Mouse (Mus musculus) hindbrain, embryonic 11.5 days (tissue): ENCODE results near the gene Car5b. TPM values are rescaled to one million over a fixed set of nuclear protein-coding genes. Genes with fewer than 3 reads are reported as not detected.

Experiments used
- ATAC-seq: fragments of 200-750 bp; cut with Nextera tagmentation; 2 replicates; pipeline ENCODE4 v1.8.0; 2017; ENCODE audit warnings: mild to moderate bottlenecking, moderate TSS enrichment, moderate library complexity; ENCODE audit not compliant: low FRiP score
- DNase-seq: peaks from one replicate; pipeline ENCODE4 v3.0.0-alpha.2; 2015; ENCODE audit warnings: low spot score
- H3K27ac ChIP-seq: fragments of 300-500 bp; sonication (generic); 2 replicates; pipeline ENCODE4 v1.5.1; 2014; ENCODE audit warnings: mild to moderate bottlenecking, low read depth, low read length
- H3K27me3 ChIP-seq: fragments of 300-500 bp; sonication (generic); 2 replicates; pipeline ENCODE4 v1.6.1; 2014; ENCODE audit warnings: mild to moderate bottlenecking, low read length, moderate library complexity, mixed read lengths; ENCODE audit not compliant: control insufficient read depth, insufficient read depth
- H3K36me3 ChIP-seq: fragments of 300-500 bp; sonication (generic); 2 replicates; pipeline ENCODE4 v1.6.1; 2014; ENCODE audit warnings: mild to moderate bottlenecking, low read length, moderate library complexity, mixed read lengths; ENCODE audit not compliant: control insufficient read depth, insufficient read depth
- H3K4me1 ChIP-seq: fragments of 300-500 bp; sonication (generic); replicated peaks from 2 replicates; pipeline ENCODE4 v1.6.1; 2014; ENCODE audit warnings: low read length, mixed read lengths; ENCODE audit not compliant: control insufficient read depth, insufficient read depth
- H3K4me2 ChIP-seq: fragments of 300-500 bp; sonication (generic); replicated peaks from 2 replicates; pipeline ENCODE4 v1.6.1; 2014; ENCODE audit warnings: mild to moderate bottlenecking, low read depth, low read length
- H3K4me3 ChIP-seq: fragments of 300-500 bp; sonication (generic); 2 replicates; pipeline ENCODE4 v1.5.1; 2014; ENCODE audit warnings: low read depth, low read length
- H3K9ac ChIP-seq: fragments of 300-500 bp; sonication (generic); 2 replicates; pipeline ENCODE4 v1.6.1; 2014; ENCODE audit warnings: low read depth, low read length
- H3K9me3 ChIP-seq: fragments of 300-500 bp; sonication (generic); 2 replicates; pipeline ENCODE4 v1.6.1; 2016; ENCODE audit warnings: low read length; ENCODE audit not compliant: control insufficient read depth
- WGBS: fragments of 180-500 bp; shearing (Covaris S2); extraction: QIAGEN DNeasy Blood & Tissue Kit; methylation state at CpG from one replicate; pipeline ENCODE4 v1.1.7; 2014; 5-methylcytosine and 5-hydroxymethylcytosine counted together
- polyA plus RNA-seq: library from polyadenylated mRNA; unstranded; fragments of >200 nt; fragmentation: Nextera tagmentation; extraction: Ambion mirVana; gene quantifications from 2 replicates; pipeline ENCODE4 v1.2.1, GENCODE M21; 2014

Car5b gene
- polyA plus RNA-seq, 1 experiment from 2014 or later, result 0.23 TPM

DNA sequence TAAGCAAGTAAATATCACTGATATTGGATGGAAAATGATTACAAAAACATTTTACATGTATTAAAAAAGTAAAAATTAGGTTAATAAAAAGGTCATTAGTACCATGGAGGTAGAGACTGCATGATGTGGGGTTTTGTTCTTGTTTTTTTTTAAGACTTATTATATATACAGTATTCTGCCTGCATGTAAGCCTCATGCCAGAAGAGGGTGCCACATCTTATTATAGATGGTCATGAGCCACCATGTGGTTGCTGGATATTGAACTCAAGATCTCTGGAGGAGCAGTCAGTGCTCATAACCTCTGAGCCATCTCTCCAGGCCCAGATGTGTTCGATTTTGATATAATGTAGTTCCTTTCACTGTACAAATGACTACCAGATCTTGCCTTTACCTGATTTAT is 27.9 kb downstream of the Car5b start:
- H3K36me3 ChIP-seq, result no peaks in the 10 kb centered on the region
- H3K4me1 ChIP-seq, result no peaks in the 10 kb centered on the region
- H3K27ac ChIP-seq, result no peak overlapping the region
- peaks cover 2% of the 10 kb centered on the region; the same call in 1 of the 2 replicates for H3K27me3 ChIP-seq
- no peak overlapping the region for H3K9ac ChIP-seq
- ATAC-seq (no peak), DNase-seq (no peak)
- no peak overlapping the region for H3K4me2 ChIP-seq
- WGBS, result 87% methylated on average over 1 of the region's 1 CpGs
- H3K9me3 ChIP-seq, result no peaks in the 10 kb centered on the region
- no peak overlapping the region for H3K4me3 ChIP-seq

- Histone ChIP-seq H3K9ac (no peak overlapping the region), H3K36me3 (no peaks in the 10 kb centered on the region), H3K4me2 (no peak overlapping the region), H3K27me3 (peaks cover 2% of the 10 kb centered on the region; the same call in 1 of the 2 replicates), H3K4me3 (no peak overlapping the region), H3K9me3 (no peaks in the 10 kb centered on the region), H3K27ac (no peak overlapping the region), H3K4me1 (no peaks in the 10 kb centered on the region)
- WGBS, result 87% methylated on average over 3 of the region's 3 CpGs
- DNase-seq (no peak), ATAC-seq (no peak)
Measured at GRCm38 (mm10) chrX:163996754-163997153, 31.0 kb downstream of the Car5b start.

DNA sequence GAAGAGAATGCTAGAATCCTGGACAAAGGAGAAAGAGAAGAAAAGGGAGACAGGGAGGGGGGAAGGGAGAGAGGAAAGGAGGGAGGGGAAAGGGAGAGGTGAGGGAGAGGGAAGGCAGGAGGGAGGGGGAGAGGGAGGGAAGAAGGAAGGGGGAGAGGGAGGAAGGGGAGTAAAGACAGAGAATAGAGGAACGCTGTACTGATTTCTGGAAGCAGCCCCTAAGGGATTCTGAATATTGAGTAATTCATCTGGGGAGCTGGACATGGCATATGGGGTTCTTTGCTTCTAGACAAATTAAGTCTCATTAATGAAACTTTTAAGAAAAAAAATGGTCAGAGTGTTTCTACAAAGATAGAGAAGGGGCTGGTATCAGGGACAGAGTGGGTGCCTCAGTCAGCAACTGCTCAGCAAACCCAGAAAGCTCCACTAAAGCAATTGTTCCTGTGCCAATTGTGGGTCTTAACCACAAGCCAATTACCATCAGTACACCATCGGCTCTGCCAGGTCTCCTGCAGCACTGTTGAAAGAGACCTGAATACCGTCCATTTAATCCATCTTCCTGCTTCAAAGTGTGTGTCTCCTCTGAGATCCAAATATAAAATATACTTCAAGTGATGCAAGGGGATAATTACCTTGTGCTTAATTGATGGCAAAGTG is 40.0 kb downstream of the Car5b start:
- Histone ChIP-seq H3K4me2 (no peak overlapping the region), H3K9me3 (no peaks in the 10 kb centered on the region), H3K27me3 (peaks cover 2% of the 10 kb centered on the region; the same call in 1 of the 2 replicates), H3K4me3 (no peak overlapping the region), H3K27ac (no peak overlapping the region), H3K36me3 (no peaks in the 10 kb centered on the region), H3K4me1 (no peaks in the 10 kb centered on the region), H3K9ac (no peak overlapping the region)
- WGBS, result 71% methylated on average over 3 of the region's 3 CpGs
- no peak for DNase-seq
- no peak for ATAC-seq

DNA sequence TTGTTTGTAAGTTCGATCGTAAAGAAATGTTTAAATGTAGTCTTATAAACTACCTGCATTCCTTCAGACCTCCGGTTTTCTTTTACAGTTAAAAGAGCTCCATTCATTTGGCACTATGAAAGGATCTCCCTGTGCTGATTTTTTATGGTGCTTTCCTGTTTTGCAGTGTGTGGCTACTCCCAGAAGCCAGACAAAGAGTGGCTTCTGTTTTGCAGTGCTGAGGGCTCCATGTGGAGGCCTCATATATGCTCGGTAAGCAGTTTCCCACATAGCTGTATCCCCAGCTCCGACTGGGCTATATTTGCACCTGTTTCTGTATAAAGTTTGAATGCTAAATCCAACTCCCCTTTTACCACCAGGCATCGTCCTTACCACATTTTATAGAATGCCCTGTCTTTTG is 45.7 kb downstream of the Car5b start:
- no peaks in the 10 kb centered on the region for H3K4me1 ChIP-seq
- ATAC-seq (no peak), DNase-seq (no peak)
- 81% methylated on average over 6 of the region's 6 CpGs for WGBS
- peaks cover 2% of the 10 kb centered on the region; the same call in 1 of the 2 replicates for H3K27me3 ChIP-seq
- H3K9ac ChIP-seq, result no peak overlapping the region
- H3K36me3 ChIP-seq, result no peaks in the 10 kb centered on the region
- H3K4me2 ChIP-seq, result no peak overlapping the region
- no peak overlapping the region for H3K4me3 ChIP-seq
- no peak overlapping the region for H3K27ac ChIP-seq
- H3K9me3 ChIP-seq, result no peaks in the 10 kb centered on the region

GRCm38 (mm10) chrX:163981500-163981899 is 46.3 kb downstream of the Car5b start:
- no peaks in the 10 kb centered on the region for H3K27me3 ChIP-seq
- ATAC-seq, result no peak
- DNase-seq, result no peak
- H3K27ac ChIP-seq, result no peak overlapping the region
- no peak overlapping the region for H3K9ac ChIP-seq
- WGBS, result 57% methylated on average over 4 of the region's 4 CpGs
- H3K9me3 ChIP-seq, result no peaks in the 10 kb centered on the region
- no peak overlapping the region for H3K4me2 ChIP-seq
- no peaks in the 10 kb centered on the region for H3K36me3 ChIP-seq
- H3K4me1 ChIP-seq, result no peaks in the 10 kb centered on the region
- no peak overlapping the region for H3K4me3 ChIP-seq

DNA sequence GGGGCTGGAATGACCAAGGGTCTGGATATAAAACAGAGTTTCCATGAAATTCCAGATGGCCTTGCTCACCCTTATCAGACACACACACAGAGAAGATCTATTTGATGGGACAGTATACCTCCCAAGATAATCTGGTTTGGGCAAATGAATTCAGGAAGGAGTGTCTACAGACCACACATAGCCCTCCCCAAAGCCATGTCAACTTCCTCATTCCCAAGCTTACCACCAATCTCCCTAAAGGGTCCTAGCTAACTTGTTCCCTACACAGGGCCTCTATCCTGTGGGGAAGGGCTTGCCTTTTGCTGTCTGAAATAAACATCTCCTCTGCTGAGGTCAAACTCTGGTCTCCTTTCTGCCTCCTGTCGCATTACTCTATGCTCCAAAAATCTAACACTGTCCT is 46.7 kb downstream of the Car5b start:
- ATAC-seq (no peak), DNase-seq (no peak)
- Histone ChIP-seq H3K4me2 (no peak overlapping the region), H3K27ac (no peak overlapping the region), H3K4me1 (no peaks in the 10 kb centered on the region), H3K36me3 (no peaks in the 10 kb centered on the region), H3K9me3 (no peaks in the 10 kb centered on the region), H3K27me3 (0 out of 2 replicates have a peak, but pooled peaks cover 2% of the 10 kb centered on the region), H3K4me3 (no peak overlapping the region), H3K9ac (no peak overlapping the region)
- WGBS, result 96% methylated on average over 1 of the region's 1 CpGs

DNA sequence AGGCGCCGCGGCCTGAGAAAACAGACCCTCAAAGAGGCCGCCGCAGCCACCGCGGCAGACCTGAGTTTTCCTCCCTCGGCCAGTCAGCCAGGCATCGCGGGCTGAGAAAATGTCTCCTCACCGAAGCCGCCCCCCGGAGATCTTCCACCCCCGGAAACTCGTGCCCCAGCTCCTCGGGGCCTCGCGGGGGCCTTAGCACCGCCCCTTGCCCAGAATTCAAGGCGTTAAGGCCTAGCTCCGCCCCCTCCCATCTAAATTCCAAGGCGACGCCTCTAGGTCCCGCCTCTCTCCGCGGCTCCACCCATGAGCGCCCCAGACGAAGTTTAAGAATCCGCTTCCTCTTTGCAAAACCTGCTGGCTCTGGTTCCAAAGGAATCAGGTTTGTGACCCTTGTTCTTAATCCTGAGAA is 69.3 kb downstream of the Car5b start, which contains the start of gene Zrsr2:
Gene Zrsr2, minus strand, starts transcription at position 195 of the 409 bp plus-strand sequence.
- Histone ChIP-seq H3K4me3 (peak within 1 kb of the TSS; percentile 64), H3K4me1 (no peaks in the 10 kb centered on the region), H3K27me3 (no peaks in the 10 kb centered on the region), H3K9ac (peak within 1 kb of the TSS; percentile 72), H3K9me3 (no peaks in the 10 kb centered on the region), H3K4me2 (peak within 1 kb of the TSS; percentile 44), H3K36me3 (no peaks in the 10 kb centered on the region), H3K27ac (peak within 1 kb of the TSS; percentile 94)
- DNase-seq (peak; percentile 88), ATAC-seq (peak; percentile 96)
- 17% methylated on average over 26 of the region's 29 CpGs for WGBS

GRCm38 (mm10) chrX:163957803-163958466 is 69.9 kb downstream of the Car5b start:
- 23% methylated on average over 16 of the region's 67 CpGs for WGBS
- DNase-seq (peak; percentile 75), ATAC-seq (peak; percentile 96)
- no peaks in the 10 kb centered on the region for H3K4me1 ChIP-seq
- no peaks in the 10 kb centered on the region for H3K36me3 ChIP-seq
- H3K9ac ChIP-seq, result peak overlapping the region; percentile 72
- H3K4me2 ChIP-seq, result peak overlapping the region; percentile 44
- no peaks in the 10 kb centered on the region for H3K9me3 ChIP-seq
- H3K27me3 ChIP-seq, result no peaks in the 10 kb centered on the region
- H3K4me3 ChIP-seq, result peak overlapping the region; percentile 64
- H3K27ac ChIP-seq, result peak overlapping the region; percentile 94

DNA sequence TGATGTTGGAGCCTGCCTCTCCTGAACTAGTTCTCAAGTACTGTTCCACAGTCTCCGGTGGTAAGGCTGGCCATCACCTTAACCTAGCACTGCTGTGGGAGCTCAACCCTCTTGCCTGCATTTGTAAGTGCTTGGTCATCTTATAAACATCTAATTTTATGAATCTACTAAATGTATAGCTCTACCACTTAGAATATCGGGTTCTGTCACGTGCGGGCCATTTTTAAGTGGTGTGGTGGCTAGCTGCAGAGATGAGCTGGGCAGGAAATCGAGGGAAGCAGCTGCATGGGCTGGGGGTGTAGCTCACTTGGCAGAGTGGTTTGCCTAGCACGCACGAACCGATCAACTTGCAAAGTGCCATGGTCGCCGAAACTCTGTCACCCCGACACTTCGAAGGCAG is 70.4 kb downstream of the Car5b start:
- WGBS, result 44% methylated on average over 12 of the region's 12 CpGs
- no peak for DNase-seq
- ATAC-seq, result no peak
- H3K4me2 ChIP-seq, result peak overlapping the region; percentile 44
- H3K9ac ChIP-seq, result peak overlapping the region; percentile 72
- no peaks in the 10 kb centered on the region for H3K36me3 ChIP-seq
- H3K27ac ChIP-seq, result peak overlapping the region; percentile 94
- H3K4me3 ChIP-seq, result peak overlapping the region; percentile 64
- no peaks in the 10 kb centered on the region for H3K4me1 ChIP-seq
- H3K9me3 ChIP-seq, result no peaks in the 10 kb centered on the region
- no peaks in the 10 kb centered on the region for H3K27me3 ChIP-seq
